Mouse (Mus musculus) megakaryocyte, embryonic 14.5 days (primary cell): Measurements from ENCODE around the gene 9430038I01Rik. TPM values are rescaled to one million over a fixed set of nuclear protein-coding genes. Genes with fewer than 3 reads are reported as not detected.

ENCODE experiments used
- H3K27me3 ChIP-seq: replicated peaks from 2 replicates; pipeline ENCODE3; 2012; ENCODE audit warnings: inconsistent platforms
- H3K36me3 ChIP-seq: replicated peaks from 2 replicates; pipeline ENCODE3; 2012; ENCODE audit warnings: low read length, inconsistent platforms, mixed read lengths
- H3K4me1 ChIP-seq: 2 replicates; pipeline ENCODE4 v1.6.1; 2012; ENCODE audit warnings: inconsistent platforms
- H3K4me3 ChIP-seq: replicated peaks from 2 replicates; pipeline ENCODE3; 2012; ENCODE audit warnings: moderate library complexity, mild to moderate bottlenecking, inconsistent platforms
- H3K9me3 ChIP-seq: 2 replicates; pipeline ENCODE4 v1.6.1; 2012; ENCODE audit warnings: inconsistent platforms
- FLI1 ChIP-seq: IDR thresholded peaks from 2 replicates; pipeline ENCODE4 v1.6.1; 2012; ENCODE audit warnings: low read length, inconsistent platforms, mixed read lengths
- GATA1 ChIP-seq: IDR thresholded peaks from 3 replicates; pipeline ENCODE4 v1.6.1; 2012; ENCODE audit warnings: mixed read lengths, low read length, inconsistent platforms, borderline replicate concordance
- polyA plus RNA-seq: library from polyadenylated mRNA; stranded (reverse); fragments of >175 nt; gene quantifications from 2 replicates; pipeline ENCODE4 v1.2.3, GENCODE M21; 2012; ENCODE audit warnings: low replicate concordance; ENCODE audit not compliant: insufficient read depth

9430038I01Rik gene
- polyA plus RNA-seq, 1 experiment: 15.7 TPM

GRCm38 (mm10) chr7:137421236-137421635 is 10.7 kb upstream of the 9430038I01Rik start:
- no peaks in the 10 kb centered on the region for H3K9me3 ChIP-seq
- H3K36me3 ChIP-seq: no peaks in the 10 kb centered on the region
- peaks cover 7% of the 10 kb centered on the region for H3K27me3 ChIP-seq
- H3K4me1 ChIP-seq: no peaks in the 10 kb centered on the region
- TF ChIP-seq GATA1 (no peak), FLI1 (no peak)
- no peak overlapping the region for H3K4me3 ChIP-seq

DNA sequence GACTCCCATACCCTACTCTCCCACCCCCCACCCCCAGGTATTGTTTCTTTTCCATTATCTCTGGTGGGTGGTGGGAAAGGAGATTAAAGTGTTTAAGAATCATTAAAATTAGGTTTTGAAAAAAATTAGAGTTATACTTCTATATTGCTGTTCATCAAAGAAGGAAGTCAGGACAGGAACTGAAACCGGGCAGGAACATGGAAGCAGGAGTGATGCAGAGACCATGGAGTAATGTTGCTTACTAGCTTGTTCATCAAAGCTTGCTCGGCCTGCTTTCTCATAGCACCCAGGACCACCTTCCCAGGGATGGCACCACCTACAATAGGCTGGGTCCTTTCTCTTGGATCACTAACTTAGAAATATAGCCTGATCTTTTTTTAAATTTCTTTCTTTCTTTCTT is 10.0 kb upstream of the 9430038I01Rik start:
- peaks cover 7% of the 10 kb centered on the region for H3K27me3 ChIP-seq
- no peaks in the 10 kb centered on the region for H3K36me3 ChIP-seq
- no peaks in the 10 kb centered on the region for H3K4me1 ChIP-seq
- TF ChIP-seq GATA1 (no peak), FLI1 (no peak)
- no peaks in the 10 kb centered on the region for H3K9me3 ChIP-seq
- H3K4me3 ChIP-seq: no peak overlapping the region

- peaks cover 5% of the 10 kb centered on the region for H3K27me3 ChIP-seq
- H3K4me3 ChIP-seq: no peak overlapping the region
- no peak for TF ChIP-seq FLI1
- no peak for TF ChIP-seq GATA1
- no peaks in the 10 kb centered on the region for H3K36me3 ChIP-seq
- H3K9me3 ChIP-seq: no peaks in the 10 kb centered on the region
- peaks cover 9% of the 10 kb centered on the region for H3K4me1 ChIP-seq
These were observed 4.1 kb upstream of the 9430038I01Rik start for GRCm38 (mm10) chr7:137414710-137415109.

- Histone ChIP-seq H3K4me3 (no peak overlapping the region), H3K4me1 (peaks cover 20% of the 10 kb centered on the region), H3K27me3 (no peaks in the 10 kb centered on the region), H3K36me3 (peaks cover 5% of the 10 kb centered on the region), H3K9me3 (peaks cover 7% of the 10 kb centered on the region; the same call in 1 of the 2 replicates)
- TF ChIP-seq FLI1 (no peak), GATA1 (no peak)
These were observed 3.0 kb downstream of the 9430038I01Rik start for GRCm38 (mm10) chr7:137407428-137408058.

GRCm38 (mm10) chr7:137404146-137404545 is 6.4 kb downstream of the 9430038I01Rik start:
- TF ChIP-seq GATA1: no peak
- no peak for TF ChIP-seq FLI1

GRCm38 (mm10) chr7:137398973-137399372 is 11.6 kb downstream of the 9430038I01Rik start:
- Histone ChIP-seq H3K9me3 (peaks cover 28% of the 10 kb centered on the region), H3K4me1 (no peaks in the 10 kb centered on the region), H3K4me3 (no peak overlapping the region), H3K36me3 (peaks cover 5% of the 10 kb centered on the region), H3K27me3 (no peaks in the 10 kb centered on the region)
- TF ChIP-seq FLI1: no peak
- TF ChIP-seq GATA1: no peak

More at GRCm38 (mm10) chr7:137404146-137404545, 6.4 kb downstream of the 9430038I01Rik start:
- peaks cover 8% of the 10 kb centered on the region for H3K4me1 ChIP-seq
- H3K9me3 ChIP-seq: peaks cover 28% of the 10 kb centered on the region; the same call in 1 of the 2 replicates
- H3K36me3 ChIP-seq: peaks cover 7% of the 10 kb centered on the region
- H3K27me3 ChIP-seq: no peaks in the 10 kb centered on the region
- no peak overlapping the region for H3K4me3 ChIP-seq

DNA sequence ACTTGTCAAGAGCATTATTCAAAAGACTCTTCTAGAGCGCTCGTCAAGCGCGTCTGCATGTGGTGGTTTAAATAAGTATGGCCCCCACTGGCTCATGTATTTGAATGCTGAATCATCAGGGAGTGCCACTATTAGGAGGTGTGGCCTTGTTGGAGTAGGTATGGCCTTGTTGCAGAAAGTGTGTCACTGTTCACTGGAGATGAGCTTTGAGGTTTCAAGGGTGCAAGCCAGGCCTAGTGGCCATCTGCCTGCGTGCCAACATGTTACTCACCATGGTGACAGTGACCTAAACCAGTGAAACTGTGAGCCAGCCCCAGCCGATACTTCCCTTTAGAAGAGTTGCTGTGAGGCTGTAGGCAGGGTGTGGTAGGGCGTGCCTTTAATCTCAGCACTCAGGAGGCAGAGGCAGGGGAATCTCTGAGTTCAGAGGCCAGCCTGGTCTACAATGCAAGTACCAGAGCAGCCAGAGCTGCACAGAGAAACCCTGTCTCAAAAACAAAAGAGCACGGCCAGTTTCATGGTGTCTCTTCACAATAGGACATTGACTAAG is 13.1 kb downstream of the 9430038I01Rik start:
- H3K36me3 ChIP-seq: peaks cover 5% of the 10 kb centered on the region
- peaks cover 27% of the 10 kb centered on the region for H3K9me3 ChIP-seq
- TF ChIP-seq GATA1: no peak
- no peak for TF ChIP-seq FLI1
- H3K4me3 ChIP-seq: no peak overlapping the region
- H3K4me1 ChIP-seq: no peaks in the 10 kb centered on the region
- H3K27me3 ChIP-seq: no peaks in the 10 kb centered on the region

- Histone ChIP-seq H3K9me3 (peaks cover 21% of the 10 kb centered on the region), H3K4me3 (no peak overlapping the region), H3K36me3 (peaks cover 3% of the 10 kb centered on the region), H3K27me3 (no peaks in the 10 kb centered on the region), H3K4me1 (no peaks in the 10 kb centered on the region)
- TF ChIP-seq FLI1 (no peak), GATA1 (no peak)
These were observed 15.1 kb downstream of the 9430038I01Rik start for GRCm38 (mm10) chr7:137395421-137395820.

GRCm38 (mm10) chr7:137387863-137388262 is 22.7 kb downstream of the 9430038I01Rik start:
- TF ChIP-seq FLI1 (no peak), GATA1 (no peak)
- no peak overlapping the region for H3K4me3 ChIP-seq
- no peaks in the 10 kb centered on the region for H3K27me3 ChIP-seq
- H3K4me1 ChIP-seq: no peaks in the 10 kb centered on the region
- H3K36me3 ChIP-seq: no peaks in the 10 kb centered on the region
- H3K9me3 ChIP-seq: peaks cover 23% of the 10 kb centered on the region

DNA sequence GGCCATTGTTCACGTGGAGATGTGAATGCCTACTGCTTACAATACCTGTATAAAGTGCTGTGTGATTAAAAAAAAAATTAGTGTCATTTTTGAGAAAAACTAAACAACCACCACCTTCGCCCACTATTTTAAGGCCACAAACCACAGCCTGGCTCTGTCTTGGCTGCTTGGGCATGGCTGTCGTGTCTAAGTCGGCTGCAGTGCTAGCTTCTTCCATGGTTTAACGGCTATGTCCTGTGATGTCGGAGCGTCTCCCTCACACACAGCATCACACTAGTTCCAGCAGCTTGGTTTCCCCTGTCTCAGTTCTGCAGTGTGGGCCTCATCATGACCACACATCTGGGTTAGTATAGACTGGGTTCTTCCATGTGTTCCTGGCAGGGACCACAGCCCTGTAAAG is 35.6 kb downstream of the 9430038I01Rik start:
- H3K4me1 ChIP-seq: no peaks in the 10 kb centered on the region
- peaks cover 9% of the 10 kb centered on the region for H3K36me3 ChIP-seq
- H3K4me3 ChIP-seq: no peak overlapping the region
- TF ChIP-seq FLI1: no peak
- no peak for TF ChIP-seq GATA1
- H3K27me3 ChIP-seq: peaks cover 3% of the 10 kb centered on the region
- H3K9me3 ChIP-seq: no peaks in the 10 kb centered on the region

GRCm38 (mm10) chr7:137371770-137372169 is 38.8 kb downstream of the 9430038I01Rik start:
- peaks cover 9% of the 10 kb centered on the region for H3K36me3 ChIP-seq
- no peaks in the 10 kb centered on the region for H3K4me1 ChIP-seq
- H3K9me3 ChIP-seq: no peaks in the 10 kb centered on the region
- H3K4me3 ChIP-seq: no peak overlapping the region
- peaks cover 12% of the 10 kb centered on the region for H3K27me3 ChIP-seq
- TF ChIP-seq GATA1 (no peak), FLI1 (no peak)
